Mouse (Mus musculus): ENCODE measurements around the gene Nat8f1.
"Not testable (repeated sequence)": the region's sequence is repeated elsewhere in the genome, so short reads cannot be mapped to it uniquely, and the experiment has no call there.

Gene Nat8f1

DNA sequence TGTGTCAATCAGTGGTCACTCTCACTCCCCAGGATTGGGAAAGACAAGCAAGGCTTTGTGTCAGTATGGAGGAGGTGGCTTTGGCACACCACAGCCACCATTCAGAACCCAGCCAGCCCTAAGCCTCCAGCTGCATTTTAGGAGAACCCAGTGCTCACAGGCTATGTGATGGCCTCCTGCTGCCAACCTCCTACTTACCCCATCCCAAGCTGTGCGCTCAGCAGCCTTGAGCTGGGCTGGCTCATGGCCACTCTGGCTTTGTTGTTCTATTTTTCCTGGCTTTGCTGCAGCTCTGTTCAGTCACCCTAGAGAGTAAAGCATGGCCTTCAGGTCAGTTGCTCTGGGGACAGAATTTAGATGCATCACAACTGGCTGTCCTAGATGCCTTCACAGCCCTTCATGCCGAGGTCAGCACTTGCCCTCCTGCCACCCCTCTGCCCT, 8.6 kb downstream of the Nat8f1 start:
- DNase-seq (ENCODE audit: low spot score in 2 of 2): peak; percentile 23 to 69

DNA sequence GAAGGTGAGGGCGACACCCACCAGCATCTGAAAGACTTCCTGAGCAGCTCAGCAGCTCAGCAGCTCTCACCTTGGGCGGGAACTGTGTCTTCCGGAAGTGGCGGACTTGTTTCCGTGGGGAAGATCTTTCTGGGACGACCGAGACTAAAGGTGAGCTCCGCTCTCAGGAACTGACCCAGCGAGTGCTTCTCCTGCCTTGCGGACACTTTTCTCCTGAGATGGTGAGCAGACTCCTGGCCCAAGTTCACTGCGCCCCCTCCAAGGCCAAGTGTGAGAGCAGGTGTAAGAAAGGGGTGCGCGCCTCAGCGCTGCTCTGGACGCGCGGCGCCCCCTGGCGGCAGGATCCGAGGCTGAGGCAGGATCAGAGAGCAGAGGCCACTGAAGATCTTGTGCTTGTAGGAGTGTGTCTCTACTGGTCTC, 10.8 kb downstream of the Nat8f1 start, which contains the start of gene Nat8f4:
Gene Nat8f4 (minus strand): TSS at position 243 of the 420 bp plus-strand sequence.
- DNase-seq (ENCODE audit: low spot score in 2 of 2): peak; percentile 64 to 77

DNA sequence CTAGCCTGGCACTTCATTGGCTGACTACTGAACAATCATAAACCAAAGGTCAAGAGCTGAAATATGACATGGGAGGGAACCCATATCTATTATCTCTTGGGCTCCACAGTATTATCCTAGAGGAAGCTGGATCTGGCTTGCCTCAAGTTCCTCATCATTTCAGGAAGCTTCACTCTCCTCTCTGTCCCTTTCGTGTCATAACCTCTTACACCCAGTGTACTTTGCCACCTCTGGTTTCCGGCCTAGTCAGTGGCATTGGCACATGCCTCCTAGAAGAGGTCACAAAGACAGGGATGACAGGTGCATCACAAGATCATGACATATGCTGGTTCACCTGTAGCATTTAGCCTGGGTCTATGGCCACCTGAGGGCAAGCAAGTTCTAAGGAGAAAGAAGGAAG, 13.2 kb downstream of the Nat8f1 start:
- DNase-seq (ENCODE audit: low spot score in 2 of 2): no peak

DNA sequence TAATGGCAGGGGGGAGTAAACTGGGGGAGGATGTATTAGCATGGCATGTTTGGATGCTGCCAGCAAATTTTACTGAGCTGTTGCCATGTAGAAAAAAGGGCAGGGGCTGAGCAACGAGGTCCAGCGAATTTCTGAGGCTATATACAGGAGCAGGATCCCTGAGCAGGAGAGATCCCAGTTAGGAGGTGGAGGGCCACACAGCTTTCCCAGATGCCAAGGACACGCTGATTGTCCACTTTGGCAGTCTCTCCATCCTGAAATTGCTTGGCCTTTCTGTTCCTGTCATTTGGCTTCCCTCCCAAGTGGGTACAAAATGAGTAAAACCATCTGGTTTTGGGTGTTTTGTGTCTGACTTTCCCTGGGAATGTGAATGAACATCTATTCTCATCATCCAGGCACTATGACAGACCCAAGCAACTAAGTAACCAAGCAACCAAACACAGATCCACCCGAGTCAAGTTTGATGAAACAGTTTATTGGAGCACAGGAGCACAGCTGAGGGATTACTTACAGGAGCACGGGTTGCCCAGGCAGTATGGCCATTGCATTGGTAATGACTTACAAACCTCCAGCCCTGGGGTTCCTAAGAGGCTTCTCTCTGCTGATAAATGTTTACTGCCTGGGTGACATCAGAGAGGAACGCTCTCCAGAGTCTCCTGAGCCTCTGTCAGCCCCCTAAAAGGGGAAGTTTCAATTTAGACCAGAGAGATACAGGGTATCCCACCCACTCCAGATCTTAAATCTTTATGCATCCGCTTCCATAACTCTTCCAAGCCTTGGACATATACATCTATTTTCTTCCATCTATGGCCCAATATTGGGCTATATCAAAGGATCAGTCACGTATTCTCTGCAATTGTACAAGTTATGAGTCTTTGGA, 16.7 kb downstream of the Nat8f1 start:
- not testable (repeated sequence) for DNase-seq (ENCODE audit: low spot score in 2 of 2)

DNA sequence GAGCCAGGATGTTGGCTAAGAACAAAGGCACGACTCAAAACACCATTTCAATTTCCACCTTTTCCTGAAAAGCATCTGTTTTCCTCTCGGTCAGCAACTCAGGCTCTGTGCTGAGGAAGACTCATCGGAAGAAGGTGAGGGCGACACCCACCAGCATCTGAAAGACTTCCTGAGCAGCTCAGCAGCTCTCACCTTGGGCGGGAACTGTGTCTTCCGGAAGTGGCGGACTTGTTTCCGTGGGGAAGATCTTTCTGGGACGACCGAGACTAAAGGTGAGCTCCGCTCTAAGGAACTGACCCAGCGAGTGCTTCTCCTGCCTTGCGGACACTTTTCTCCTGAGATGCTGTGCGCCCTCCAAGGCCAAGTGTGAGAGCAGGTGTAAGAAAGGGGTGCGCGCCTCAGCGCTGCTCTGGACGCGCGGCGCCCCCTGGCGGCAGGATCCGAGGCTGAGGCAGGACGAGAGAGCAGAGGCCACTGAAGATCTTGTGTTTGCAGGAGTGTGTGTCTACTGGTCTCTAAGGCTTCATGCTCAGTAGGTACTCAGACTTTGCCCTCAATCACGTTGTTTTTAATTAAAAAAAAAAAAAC, 20.3 kb downstream of the Nat8f1 start:
- DNase-seq (ENCODE audit: low spot score in 2 of 2): not testable (repeated sequence)

DNA sequence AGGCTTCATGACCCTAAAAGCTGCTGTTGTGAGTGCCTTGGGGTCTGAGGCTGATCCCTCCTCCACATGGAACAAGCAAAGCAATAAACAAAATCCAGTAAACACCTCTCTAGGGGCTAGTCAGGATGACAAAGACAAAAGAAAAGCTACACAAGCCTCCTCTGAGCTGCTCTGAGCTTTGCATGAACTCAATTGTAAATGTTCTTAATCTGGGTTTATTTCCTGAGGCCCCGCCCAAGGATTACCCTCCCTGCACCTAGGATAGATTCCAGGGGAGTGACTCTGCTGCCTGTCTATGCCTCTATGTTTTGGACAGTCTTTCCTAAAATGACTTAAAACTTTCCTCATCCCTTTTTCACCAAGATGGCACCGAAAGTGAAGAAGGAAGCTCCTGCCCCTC, 26.5 kb downstream of the Nat8f1 start:
- no peak for DNase-seq (ENCODE audit: low spot score in 2 of 2)

DNA sequence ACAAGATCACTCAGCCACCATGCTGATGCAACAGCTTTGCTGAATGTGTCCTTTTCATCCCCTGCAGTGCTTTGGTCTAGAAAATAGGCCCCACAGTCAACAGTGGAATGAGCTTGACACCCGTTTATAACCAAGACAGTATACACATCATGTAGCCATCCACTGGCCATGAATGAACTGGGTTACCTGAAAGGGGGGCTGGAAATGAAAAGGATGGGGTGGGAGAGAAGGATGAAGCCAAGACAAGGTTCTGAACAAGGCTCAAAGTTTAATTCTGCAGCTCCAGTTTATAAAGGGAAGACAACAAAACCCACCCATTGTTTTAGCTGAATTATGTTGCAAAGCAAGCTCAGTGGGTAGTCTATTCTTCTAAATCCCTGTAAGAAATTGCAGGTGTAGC, 31.2 kb downstream of the Nat8f1 start:
- DNase-seq (ENCODE audit: low spot score in 2 of 2): no peak

DNA sequence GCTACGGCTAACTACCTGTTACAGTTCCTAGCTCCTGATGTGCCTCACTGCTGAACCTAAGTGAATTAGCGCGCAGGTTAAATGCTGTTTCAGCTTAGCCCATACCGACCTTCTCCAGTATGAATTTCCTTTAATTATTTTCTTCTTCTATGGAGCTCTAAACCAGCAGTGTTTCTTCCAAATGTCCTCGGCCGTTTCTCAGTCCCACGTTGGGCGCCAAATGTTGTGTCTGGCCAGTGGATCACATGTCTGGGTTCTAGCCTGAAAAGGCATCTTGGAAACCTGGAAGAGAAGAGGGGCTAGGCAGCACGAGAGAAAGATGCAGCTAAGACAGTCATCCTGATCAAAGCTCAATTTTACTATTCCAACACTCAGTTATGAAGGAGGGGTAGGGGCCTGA, 32.2 kb downstream of the Nat8f1 start:
- not testable (repeated sequence) for DNase-seq (ENCODE audit: low spot score in 2 of 2)

DNA sequence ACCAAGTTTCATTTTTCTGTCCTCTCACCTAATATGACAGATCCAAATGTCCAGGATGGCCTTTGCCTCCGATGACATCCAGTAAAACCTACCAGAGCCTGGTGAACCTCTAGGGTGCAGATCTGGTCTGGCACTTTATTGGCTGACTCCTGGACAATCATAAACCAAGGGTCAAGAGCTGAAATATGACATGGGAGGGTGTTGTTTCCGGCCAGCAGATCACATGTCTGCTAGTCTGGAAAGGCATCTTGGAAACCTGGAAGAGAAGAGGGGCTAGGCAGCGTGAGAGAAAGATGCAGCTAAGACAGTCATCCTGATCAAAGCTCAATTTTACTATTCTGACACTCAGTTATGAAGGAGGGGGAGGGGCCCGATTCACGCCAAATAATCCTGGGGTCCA, 46.5 kb downstream of the Nat8f1 start, which contains the start of gene Nat8f2:
Gene Nat8f2 (minus strand): TSS at position 153 of the 400 bp plus-strand sequence.
- DNase-seq (ENCODE audit: low spot score in 2 of 2): not testable (repeated sequence)

DNA sequence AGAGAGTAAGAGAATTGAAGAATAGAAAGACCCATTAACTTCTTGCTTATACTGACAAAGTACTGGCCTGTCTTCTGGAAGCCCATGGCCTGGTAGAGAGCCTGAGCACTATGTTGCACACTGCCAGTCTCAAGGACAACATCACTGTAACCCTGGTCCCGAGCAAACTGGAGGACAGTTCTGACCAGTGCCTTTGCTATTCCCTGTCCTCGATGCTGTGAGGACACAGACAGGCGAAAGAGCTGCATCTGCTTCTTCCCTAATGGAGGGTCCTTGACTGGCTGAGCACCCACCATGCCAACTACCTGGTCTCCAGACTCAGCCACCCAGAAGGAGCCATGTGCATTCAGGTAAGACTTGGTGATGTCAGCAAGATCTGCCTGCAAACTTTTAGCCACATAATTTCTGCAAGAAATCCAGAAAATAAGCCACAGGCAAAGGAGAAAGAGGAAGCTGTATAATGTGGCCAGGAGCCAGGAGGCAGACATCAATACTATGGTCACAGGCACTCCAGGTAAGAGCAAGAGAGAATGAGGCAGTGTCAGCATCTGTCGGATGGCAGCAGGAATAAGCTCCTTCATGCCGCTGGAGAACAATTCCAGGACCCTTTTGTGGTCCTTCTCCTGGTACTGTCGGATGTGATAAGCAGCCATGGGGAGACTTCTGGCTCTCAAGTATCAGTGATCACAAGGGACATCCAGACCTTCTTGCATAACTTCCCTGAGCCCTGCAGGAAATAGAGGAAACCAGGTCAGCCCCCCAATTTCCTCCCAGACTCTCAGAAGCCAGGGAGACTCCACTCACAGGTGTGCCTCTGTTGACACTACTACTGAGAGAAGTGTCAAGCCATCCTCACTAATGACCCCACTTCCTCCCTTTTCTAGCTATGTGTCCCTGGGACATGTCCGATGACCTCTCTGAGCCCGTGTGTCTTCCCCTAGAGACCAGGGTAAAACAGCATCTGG, 47.5 kb downstream of the Nat8f1 start:
- DNase-seq (ENCODE audit: low spot score in 2 of 2): no peak

DNA sequence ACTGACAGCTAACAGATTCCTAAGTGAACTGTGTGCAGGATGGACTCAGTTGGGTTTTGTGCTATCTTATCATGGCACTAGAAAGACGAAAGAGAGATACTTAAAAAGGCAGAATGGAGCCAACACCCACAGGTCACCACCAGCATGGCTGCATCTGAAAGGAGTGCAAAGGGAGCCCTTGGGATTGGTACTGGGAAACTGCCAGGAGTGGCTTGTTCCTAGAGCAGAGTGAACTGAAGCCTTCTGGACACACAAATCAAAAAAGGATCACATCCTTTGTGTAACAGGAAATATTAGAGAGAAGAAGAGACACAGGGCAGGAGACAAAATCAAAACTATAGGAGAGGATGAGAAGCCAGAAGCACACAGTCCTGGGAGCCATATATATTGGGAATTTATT, 48.5 kb downstream of the Nat8f1 start:
- DNase-seq (ENCODE audit: low spot score in 2 of 2): not testable (repeated sequence)

DNA sequence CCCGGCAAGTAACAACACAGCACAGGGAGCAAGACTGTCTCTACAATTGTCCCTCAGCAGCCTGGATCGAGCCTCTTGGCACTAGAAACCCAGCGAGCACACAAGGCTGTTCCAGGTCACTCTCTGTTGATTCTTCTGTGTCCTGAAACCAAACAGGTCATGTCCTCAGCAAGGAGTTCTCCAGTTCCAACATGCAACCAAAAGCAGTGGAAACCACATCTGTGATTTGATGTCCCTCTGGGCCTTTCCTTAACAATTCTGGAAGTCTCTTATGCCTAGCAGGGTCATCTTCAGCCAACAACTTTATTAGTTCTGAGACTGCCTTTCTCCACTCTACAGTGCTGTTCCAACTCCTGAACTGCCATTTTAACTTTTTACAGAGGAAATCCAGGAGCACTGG, 49.3 kb downstream of the Nat8f1 start:
- DNase-seq (ENCODE audit: low spot score in 2 of 2): not testable (repeated sequence)

DNA sequence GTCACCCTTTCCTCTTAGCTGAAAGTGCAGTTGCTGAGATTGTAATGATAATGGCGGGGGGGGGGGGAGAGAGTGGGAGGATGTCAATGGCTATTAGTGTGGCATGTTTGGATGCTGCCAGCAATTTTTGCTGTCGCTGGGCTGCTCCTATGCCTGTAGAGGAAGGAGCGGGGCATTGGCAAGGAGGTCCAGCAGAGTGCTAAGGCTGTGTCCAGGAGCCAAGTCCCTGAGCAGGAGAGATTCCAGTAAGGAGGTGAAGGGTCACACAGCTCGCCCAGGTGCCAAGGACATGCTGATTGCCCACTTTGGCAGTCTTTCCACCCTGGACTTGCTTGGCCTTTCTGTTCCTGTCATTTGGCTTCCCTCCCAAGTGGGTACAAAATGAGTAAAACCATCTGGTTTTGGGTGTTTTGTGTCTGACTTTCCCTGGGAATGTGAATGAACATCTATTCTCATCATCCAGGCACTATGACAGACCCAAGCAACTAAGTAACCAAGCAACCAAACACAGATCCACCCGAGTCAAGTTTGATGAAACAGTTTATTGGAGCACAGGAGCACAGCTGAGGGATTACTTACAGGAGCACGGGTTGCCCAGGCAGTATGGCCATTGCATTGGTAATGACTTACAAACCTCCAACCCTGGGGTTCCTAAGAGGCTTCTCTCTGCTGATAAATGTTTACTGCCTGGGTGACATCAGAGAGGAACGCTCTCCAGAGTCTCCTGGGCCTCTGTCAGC, 50.4 kb downstream of the Nat8f1 start:
- peak in 1 of 2 experiments; percentile 16 for DNase-seq (ENCODE audit: low spot score in 2 of 2)

DNA sequence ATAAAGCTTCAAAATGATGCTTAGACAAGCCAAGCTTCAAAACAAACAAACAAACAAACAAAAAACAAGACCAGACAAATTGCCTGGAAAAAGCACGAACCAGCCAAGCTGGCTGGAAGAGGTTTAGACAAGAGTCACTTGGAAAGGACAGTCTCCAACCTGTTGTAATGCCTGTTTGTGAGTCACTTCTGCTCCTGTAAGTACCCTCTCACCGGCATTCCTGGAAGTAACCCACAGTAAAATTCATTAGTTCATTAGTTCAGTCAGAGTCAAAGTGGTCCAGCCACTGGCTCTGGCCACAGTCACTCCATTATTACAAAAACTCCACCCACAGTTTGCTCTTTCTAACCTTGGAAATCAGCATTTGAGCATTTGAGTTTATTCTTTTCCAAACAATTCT, 51.6 kb downstream of the Nat8f1 start:
- DNase-seq (ENCODE audit: low spot score in 2 of 2): no peak

DNA sequence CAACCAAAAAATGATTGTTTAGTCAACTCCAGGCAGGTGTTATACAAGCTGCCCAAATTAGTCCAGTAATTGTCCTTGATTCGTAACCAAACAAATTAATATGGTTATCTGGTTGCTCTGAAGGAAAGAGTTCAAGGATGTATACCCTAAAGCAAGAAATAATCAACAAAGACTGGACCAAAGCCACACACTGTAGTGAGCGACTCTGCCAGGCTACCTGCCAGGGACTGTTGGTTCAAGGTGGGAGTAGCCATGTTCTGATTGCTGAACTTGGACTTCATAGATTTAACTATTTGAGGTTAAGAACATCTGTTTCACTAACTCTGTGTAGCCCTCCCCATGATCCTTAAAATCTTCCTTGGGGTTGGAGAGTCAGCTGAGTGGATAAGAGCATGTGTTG, 52.4 kb downstream of the Nat8f1 start:
- DNase-seq (ENCODE audit: low spot score in 2 of 2): no peak

DNA sequence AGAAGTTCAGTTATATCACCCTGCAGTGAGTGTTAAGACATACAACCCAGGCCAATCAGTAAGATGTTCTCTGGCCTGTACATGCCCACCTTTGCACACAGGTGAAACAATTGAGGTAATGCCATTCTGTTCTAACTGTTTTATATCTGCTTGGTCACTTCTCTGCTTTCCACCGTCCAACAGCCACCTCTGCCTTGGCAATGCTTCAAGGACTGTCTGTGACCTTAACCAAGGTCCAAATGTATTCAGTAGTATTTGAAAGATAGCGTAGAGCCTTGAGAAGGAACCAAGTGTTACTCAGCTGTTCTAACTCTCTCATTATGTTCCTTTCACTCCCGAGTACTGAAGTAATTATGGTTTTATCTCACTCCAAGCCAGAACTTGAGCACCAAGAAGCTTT, 52.9 kb downstream of the Nat8f1 start:
- DNase-seq (ENCODE audit: low spot score in 2 of 2): no peak

DNA sequence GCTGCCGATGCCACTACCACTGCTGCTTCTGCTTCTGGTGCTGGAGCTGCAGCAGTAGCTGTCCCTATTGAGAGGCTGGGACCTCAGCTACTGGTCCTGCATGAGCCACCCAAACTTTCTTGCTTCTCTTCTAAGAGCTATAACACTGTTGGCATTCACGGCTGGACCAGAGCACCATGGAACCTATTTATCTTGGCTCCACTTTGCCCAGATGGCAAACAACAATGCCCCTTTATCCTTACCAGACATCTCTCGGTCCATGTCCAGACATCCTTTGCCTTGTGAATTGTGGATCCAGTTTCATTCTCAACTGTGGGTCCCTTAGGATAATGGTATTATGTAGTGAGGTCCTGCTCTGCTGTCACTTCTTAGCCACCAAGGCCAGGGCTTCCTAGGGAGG, 54.2 kb downstream of the Nat8f1 start:
- DNase-seq (ENCODE audit: low spot score in 2 of 2): no peak
